Mouse (Mus musculus) liver, embryonic 14.5 days (tissue): ENCODE data around the gene Gm5294.

ENCODE experiments used
- CTCF ChIP-seq: IDR thresholded peaks from 2 replicates; pipeline ENCODE4 v1.5.1; 2016; ENCODE audit warnings: antibody characterized with exemption, low read depth, control low read depth
- EP300 ChIP-seq: IDR thresholded peaks from 2 replicates; pipeline ENCODE4 v1.6.1; 2016; ENCODE audit warnings: antibody characterized with exemption, low read depth

DNA sequence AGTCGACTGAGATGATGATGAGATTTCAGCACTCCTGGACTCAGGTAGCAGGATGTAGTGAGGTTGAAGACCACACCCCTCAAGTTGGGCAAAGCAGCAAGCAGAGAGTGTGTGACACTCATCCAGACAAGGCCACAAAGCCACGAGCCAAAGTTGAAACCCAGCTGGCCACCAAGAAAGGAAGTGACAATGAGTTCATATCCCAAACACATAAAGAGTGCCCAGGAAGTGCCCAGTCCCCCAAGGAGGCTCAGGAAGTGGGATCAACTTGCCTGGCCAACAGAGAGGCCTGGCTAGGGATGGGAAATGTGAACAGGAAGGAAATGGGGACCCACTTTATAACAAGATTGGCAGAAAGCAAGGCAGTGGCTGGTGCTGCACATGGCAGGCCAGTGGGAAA, 33.5 kb downstream of the Gm5294 start:
- TF ChIP-seq EP300 (no peak), CTCF (no peak)
